Mouse (Mus musculus) olfactory bulb, adult 2 months (tissue): ENCODE results near the gene Pcnx3.

Experiments
- CTCF ChIP-seq: fragments of 200-500 bp; IDR thresholded peaks from 2 replicates; pipeline ENCODE4 v1.5.1; 2012; ENCODE audit warnings: low read depth, mild to moderate bottlenecking, low read length, moderate library complexity; ENCODE audit not compliant: insufficient read depth
- POLR2A ChIP-seq: fragments of 200-500 bp; IDR thresholded peaks from 2 replicates; pipeline ENCODE4 v1.6.1; 2012; ENCODE audit warnings: mild to moderate bottlenecking, low read depth, low read length, moderate library complexity; ENCODE audit not compliant: insufficient read depth

DNA sequence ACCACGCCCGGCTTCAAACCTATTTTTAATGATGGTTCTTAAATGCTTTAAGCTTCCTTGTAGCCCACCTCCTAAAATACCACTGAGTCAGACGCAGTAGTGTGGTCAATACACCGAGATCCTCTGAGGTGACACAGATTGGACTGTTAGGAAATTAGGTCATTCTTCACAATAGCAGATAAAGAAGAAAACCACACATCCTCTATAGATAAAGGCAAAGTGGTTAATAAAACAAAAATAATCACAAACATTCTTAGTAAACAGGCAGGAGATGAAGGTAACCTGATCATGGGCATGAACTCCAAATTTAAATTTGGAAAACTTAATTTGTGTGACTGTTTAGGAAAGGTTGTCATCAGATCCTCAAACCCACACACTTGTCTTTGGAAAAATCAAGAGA lies 68.7 kb downstream of the Pcnx3 start:
- TF ChIP-seq CTCF (no peak), POLR2A (no peak)
